Mouse (Mus musculus) cortical plate, adult 2 months (tissue): ENCODE data around the gene Rxfp1. TPM values are rescaled to one million over a fixed set of nuclear protein-coding genes. Genes with fewer than 3 reads are reported as not detected.

Experiments
- H3K27ac ChIP-seq: fragments of 200-500 bp; 2 replicates; pipeline ENCODE4 v1.5.1; 2012; ENCODE audit warnings: low read length, control low read depth, inconsistent platforms; ENCODE audit not compliant: insufficient read depth
- H3K4me1 ChIP-seq: fragments of 200-500 bp; 2 replicates; pipeline ENCODE4 v1.6.1; 2011; ENCODE audit warnings: low read length; ENCODE audit not compliant: control insufficient read depth, insufficient read depth
- H3K4me3 ChIP-seq: fragments of 200-500 bp; 2 replicates; pipeline ENCODE4 v1.5.1; 2011; ENCODE audit warnings: mild to moderate bottlenecking, low read length, control low read depth; ENCODE audit not compliant: insufficient read depth
- CTCF ChIP-seq: fragments of 200-500 bp; IDR thresholded peaks from 2 replicates; pipeline ENCODE4 v1.5.1; 2011; ENCODE audit warnings: mild to moderate bottlenecking, control low read depth, low read length; ENCODE audit not compliant: insufficient read depth; ENCODE audit errors: extremely low read depth
- POLR2A ChIP-seq: fragments of 200-500 bp; IDR thresholded peaks from 2 replicates; pipeline ENCODE4 v1.6.1; 2011; ENCODE audit warnings: mild to moderate bottlenecking, low read length, control low read depth; ENCODE audit not compliant: insufficient read depth; ENCODE audit errors: extremely low read depth
- polyA plus RNA-seq: library from polyadenylated mRNA; depleted of rRNA; stranded (reverse); fragments of >200 nt; gene quantifications from 2 replicates; pipeline ENCODE4 v1.2.3, GENCODE M21; 2012; rRNA removed

Rxfp1 gene
- polyA plus RNA-seq = 15.8 and 17.9 TPM in 2 replicates

- no peak for TF ChIP-seq CTCF
- TF ChIP-seq POLR2A = no peak
- 0 out of 2 replicates have a peak within 1 kb of the TSS, but pooled peaks have one; percentile 18 for H3K4me3 ChIP-seq
- no peaks in the 10 kb centered on the region for H3K4me1 ChIP-seq
- H3K27ac ChIP-seq = no peak within 1 kb of the TSS
These were observed at the start of gene Rxfp1 for GRCm38 (mm10) chr3:79737780-79738179. Gene Rxfp1, minus strand, starts transcription at chr3:79737880.

GRCm38 (mm10) chr3:79784362-79784736, 46.7 kb upstream of the Rxfp1 start:
- TF ChIP-seq CTCF (no peak), POLR2A (no peak)
- 0 out of 2 replicates have a peak overlapping the region, but pooled peaks have one; percentile 1 for H3K4me3 ChIP-seq
- no peak overlapping the region for H3K27ac ChIP-seq
- no peaks in the 10 kb centered on the region for H3K4me1 ChIP-seq

- H3K4me3 ChIP-seq = 0 out of 2 replicates have a peak overlapping the region, but pooled peaks have one; percentile 1
- no peak overlapping the region for H3K27ac ChIP-seq
- TF ChIP-seq POLR2A (no peak), CTCF (no peak)
- H3K4me1 ChIP-seq = no peaks in the 10 kb centered on the region
These were observed 46.1 kb upstream of the Rxfp1 start for GRCm38 (mm10) chr3:79783630-79784361.

- Histone ChIP-seq H3K4me1 (no peaks in the 10 kb centered on the region), H3K27ac (no peak overlapping the region), H3K4me3 (no peak overlapping the region)
- no peak for TF ChIP-seq CTCF
These were observed 35.0 kb upstream of the Rxfp1 start for GRCm38 (mm10) chr3:79772701-79773100.

GRCm38 (mm10) chr3:79753736-79754135, 16.1 kb upstream of the Rxfp1 start:
- Histone ChIP-seq H3K4me3 (no peak overlapping the region), H3K27ac (no peak overlapping the region), H3K4me1 (no peaks in the 10 kb centered on the region)
- TF ChIP-seq CTCF = no peak
- TF ChIP-seq POLR2A = no peak

- TF ChIP-seq CTCF (no peak), POLR2A (no peak)
- no peak overlapping the region for H3K4me3 ChIP-seq
- no peaks in the 10 kb centered on the region for H3K4me1 ChIP-seq
- H3K27ac ChIP-seq = no peak overlapping the region
These were observed 8.9 kb upstream of the Rxfp1 start for GRCm38 (mm10) chr3:79746585-79746984.

GRCm38 (mm10) chr3:79745101-79745500, 7.4 kb upstream of the Rxfp1 start:
- Histone ChIP-seq H3K4me3 (no peak overlapping the region), H3K27ac (no peak overlapping the region), H3K4me1 (no peaks in the 10 kb centered on the region)
- TF ChIP-seq CTCF (no peak), POLR2A (no peak)

- TF ChIP-seq CTCF = peak; percentile 32; the same call in 1 of the 2 replicates
- no peak for TF ChIP-seq POLR2A
These were observed 6.7 kb upstream of the Rxfp1 start for GRCm38 (mm10) chr3:79744415-79744814.

GRCm38 (mm10) chr3:79740351-79740750, 2.7 kb upstream of the Rxfp1 start:
- TF ChIP-seq CTCF = no peak
- no peak for TF ChIP-seq POLR2A
- no peak overlapping the region for H3K4me3 ChIP-seq
- H3K27ac ChIP-seq = no peak overlapping the region
- no peaks in the 10 kb centered on the region for H3K4me1 ChIP-seq

More at GRCm38 (mm10) chr3:79744415-79744814, 6.7 kb upstream of the Rxfp1 start:
- H3K4me1 ChIP-seq = no peaks in the 10 kb centered on the region
- no peak overlapping the region for H3K27ac ChIP-seq
- H3K4me3 ChIP-seq = no peak overlapping the region

- H3K4me1 ChIP-seq = no peaks in the 10 kb centered on the region
- no peak overlapping the region for H3K27ac ChIP-seq
- no peak for TF ChIP-seq CTCF
- TF ChIP-seq POLR2A = no peak
- H3K4me3 ChIP-seq = no peak overlapping the region
These were observed 771 bp upstream of the Rxfp1 start for GRCm38 (mm10) chr3:79738451-79738850.
